Mouse (Mus musculus) stomach, embryonic 15.5 days (tissue): Measurements from ENCODE around the gene Gm5129. TPM values are rescaled to one million over a fixed set of nuclear protein-coding genes. Genes with fewer than 3 reads are reported as not detected.

Source experiments
- ATAC-seq: fragments of 200-750 bp; cut with Nextera tagmentation; 2 replicates; pipeline ENCODE4 v1.8.0; 2017; ENCODE audit warnings: low read depth, moderate number of reproducible peaks, moderate TSS enrichment; ENCODE audit not compliant: insufficient read depth, low FRiP score
- H3K27ac ChIP-seq: fragments of 300-500 bp; sonication (generic); 2 replicates; pipeline ENCODE4 v1.5.1; 2015; ENCODE audit warnings: mild to moderate bottlenecking, inconsistent platforms
- H3K27me3 ChIP-seq: fragments of 300-500 bp; sonication (generic); replicated peaks from 2 replicates; pipeline ENCODE4 v1.6.1; 2015; ENCODE audit warnings: inconsistent platforms
- H3K36me3 ChIP-seq: fragments of 300-500 bp; sonication (generic); 2 replicates; pipeline ENCODE4 v1.6.1; 2015; ENCODE audit warnings: inconsistent platforms
- H3K4me1 ChIP-seq: fragments of 300-500 bp; sonication (generic); 2 replicates; pipeline ENCODE4 v1.6.1; 2015; ENCODE audit warnings: inconsistent platforms
- H3K4me2 ChIP-seq: fragments of 300-500 bp; sonication (generic); 2 replicates; pipeline ENCODE4 v1.6.1; 2015; ENCODE audit warnings: mild to moderate bottlenecking, inconsistent platforms
- H3K4me3 ChIP-seq: fragments of 300-500 bp; sonication (generic); replicated peaks from 2 replicates; pipeline ENCODE4 v1.5.1; 2015; ENCODE audit warnings: inconsistent platforms
- H3K9ac ChIP-seq: fragments of 300-500 bp; sonication (generic); 2 replicates; pipeline ENCODE4 v1.6.1; 2015; ENCODE audit warnings: inconsistent platforms
- H3K9me3 ChIP-seq: fragments of 300-500 bp; sonication (generic); 2 replicates; pipeline ENCODE4 v1.6.1; 2016; ENCODE audit warnings: inconsistent platforms
- WGBS: fragments of 180-500 bp; shearing (Covaris S2); methylation state at CpG from one replicate; pipeline ENCODE4 v1.1.7; 2015; 5-methylcytosine and 5-hydroxymethylcytosine counted together
- polyA plus RNA-seq: library from polyadenylated mRNA; unstranded; fragments of >200 nt; fragmentation: Nextera tagmentation; extraction: Ambion mirVana; gene quantifications from 2 replicates; pipeline ENCODE4 v1.2.1, GENCODE M21; 2015

Gm5129 gene
- polyA plus RNA-seq, 1 experiment from 2014 or later: not detected

GRCm38 (mm10) chr5:29712906-29713305, 22.8 kb downstream of the Gm5129 start:
- Histone ChIP-seq H3K36me3 (no peaks in the 10 kb centered on the region), H3K27ac (no peak overlapping the region), H3K9me3 (no peaks in the 10 kb centered on the region), H3K4me3 (no peak overlapping the region), H3K4me1 (no peaks in the 10 kb centered on the region), H3K27me3 (no peaks in the 10 kb centered on the region), H3K9ac (no peak overlapping the region), H3K4me2 (no peak overlapping the region)
- WGBS: 56% methylated on average over 1 of the region's 1 CpGs
- ATAC-seq: no peak

GRCm38 (mm10) chr5:29711631-29712030, 24.1 kb downstream of the Gm5129 start:
- no peak overlapping the region for H3K9ac ChIP-seq
- no peak overlapping the region for H3K27ac ChIP-seq
- ATAC-seq: no peak
- no peaks in the 10 kb centered on the region for H3K27me3 ChIP-seq
- H3K9me3 ChIP-seq: no peaks in the 10 kb centered on the region
- no peaks in the 10 kb centered on the region for H3K4me1 ChIP-seq
- H3K36me3 ChIP-seq: no peaks in the 10 kb centered on the region
- no peak overlapping the region for H3K4me2 ChIP-seq
- H3K4me3 ChIP-seq: no peak overlapping the region

DNA sequence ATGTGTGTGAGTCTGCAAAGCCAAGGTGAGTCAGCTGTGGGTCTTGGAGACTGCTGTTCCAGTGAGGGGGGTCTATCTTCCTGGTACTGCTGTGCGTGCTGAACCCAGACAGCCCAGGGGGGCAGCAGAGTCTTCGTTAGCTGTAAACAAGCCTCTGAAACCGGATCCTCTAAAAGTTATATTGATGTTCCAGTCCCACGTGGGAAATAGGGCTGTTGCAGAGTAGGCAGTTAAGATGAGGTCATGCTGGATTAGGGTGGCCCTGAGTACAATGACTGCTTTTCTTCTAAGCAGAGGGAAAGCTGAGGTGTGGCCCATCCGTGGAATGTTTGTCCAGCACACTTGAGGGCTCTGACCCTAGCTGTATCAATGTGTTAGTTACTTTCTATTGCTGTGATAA, 27.5 kb downstream of the Gm5129 start:
- no peak overlapping the region for H3K9ac ChIP-seq
- no peaks in the 10 kb centered on the region for H3K27me3 ChIP-seq
- no peaks in the 10 kb centered on the region for H3K36me3 ChIP-seq
- H3K9me3 ChIP-seq: no peaks in the 10 kb centered on the region
- H3K4me1 ChIP-seq: no peaks in the 10 kb centered on the region
- 12% methylated on average over 5 of the region's 5 CpGs for WGBS
- H3K27ac ChIP-seq: peak overlapping the region; percentile 72
- H3K4me2 ChIP-seq: no peak overlapping the region
- peak; percentile 93 for ATAC-seq
- no peak overlapping the region for H3K4me3 ChIP-seq

GRCm38 (mm10) chr5:29707241-29707640, 28.5 kb downstream of the Gm5129 start:
- no peak overlapping the region for H3K27ac ChIP-seq

DNA sequence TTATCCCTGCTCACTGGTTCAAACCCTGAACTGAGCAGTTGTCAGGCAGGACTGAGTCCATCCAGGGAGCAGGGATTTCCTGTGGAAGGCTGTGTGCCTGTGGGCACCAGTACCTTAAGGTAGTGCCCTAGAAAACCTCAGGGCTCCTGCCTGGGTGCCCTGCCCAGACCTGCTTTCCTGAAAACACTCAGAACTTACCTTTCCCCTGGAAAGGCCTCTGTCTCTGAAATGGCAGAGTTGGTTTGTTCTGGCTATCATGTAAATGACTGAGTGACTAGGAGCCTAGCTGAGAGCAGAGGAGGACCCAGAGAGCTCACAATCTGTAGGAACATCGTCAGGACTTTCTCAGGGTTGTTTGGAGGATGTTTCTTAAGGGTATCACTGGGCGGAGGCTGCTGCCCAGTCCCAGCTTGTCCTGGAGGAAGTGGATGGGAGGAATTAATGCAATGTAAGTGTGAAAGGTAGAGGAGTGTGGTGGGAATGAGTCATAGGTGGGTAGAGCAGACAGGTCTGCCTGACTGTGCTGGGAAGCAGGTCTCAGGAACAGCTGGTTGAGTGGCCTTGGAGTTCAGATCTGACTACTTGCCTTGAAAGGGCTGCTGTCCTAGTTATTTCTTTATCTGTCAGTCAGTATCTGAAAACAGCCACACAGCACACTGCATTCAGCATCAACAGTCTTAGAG, 36.1 kb downstream of the Gm5129 start:
- peak; percentile 48; the same call in 1 of the 2 replicates for ATAC-seq
- no peaks in the 10 kb centered on the region for H3K4me1 ChIP-seq
- H3K9me3 ChIP-seq: no peaks in the 10 kb centered on the region
- no peak overlapping the region for H3K4me3 ChIP-seq
- no peaks in the 10 kb centered on the region for H3K36me3 ChIP-seq
- no peak overlapping the region for H3K9ac ChIP-seq
- H3K27me3 ChIP-seq: no peaks in the 10 kb centered on the region
- peak overlapping the region; percentile 55; the same call in 1 of the 2 replicates for H3K27ac ChIP-seq
- no peak overlapping the region for H3K4me2 ChIP-seq
- 72% methylated on average over 2 of the region's 2 CpGs for WGBS

More at GRCm38 (mm10) chr5:29707241-29707640, 28.5 kb downstream of the Gm5129 start:
- no peak overlapping the region for H3K4me3 ChIP-seq
- no peak overlapping the region for H3K4me2 ChIP-seq
- no peaks in the 10 kb centered on the region for H3K27me3 ChIP-seq
- no peaks in the 10 kb centered on the region for H3K4me1 ChIP-seq
- H3K9ac ChIP-seq: no peak overlapping the region
- no peaks in the 10 kb centered on the region for H3K36me3 ChIP-seq
- no peaks in the 10 kb centered on the region for H3K9me3 ChIP-seq
- no peak for ATAC-seq
- WGBS: 73% methylated on average over 4 of the region's 4 CpGs

GRCm38 (mm10) chr5:29698493-29698892, 37.2 kb downstream of the Gm5129 start:
- H3K4me3 ChIP-seq: no peak overlapping the region
- H3K9me3 ChIP-seq: no peaks in the 10 kb centered on the region
- H3K27me3 ChIP-seq: no peaks in the 10 kb centered on the region
- no peak overlapping the region for H3K9ac ChIP-seq
- WGBS: 73% methylated on average over 4 of the region's 4 CpGs
- no peak overlapping the region for H3K4me2 ChIP-seq
- H3K4me1 ChIP-seq: no peaks in the 10 kb centered on the region
- peak; percentile 49; the same call in 1 of the 2 replicates for ATAC-seq
- H3K27ac ChIP-seq: no peak overlapping the region
- no peaks in the 10 kb centered on the region for H3K36me3 ChIP-seq

DNA sequence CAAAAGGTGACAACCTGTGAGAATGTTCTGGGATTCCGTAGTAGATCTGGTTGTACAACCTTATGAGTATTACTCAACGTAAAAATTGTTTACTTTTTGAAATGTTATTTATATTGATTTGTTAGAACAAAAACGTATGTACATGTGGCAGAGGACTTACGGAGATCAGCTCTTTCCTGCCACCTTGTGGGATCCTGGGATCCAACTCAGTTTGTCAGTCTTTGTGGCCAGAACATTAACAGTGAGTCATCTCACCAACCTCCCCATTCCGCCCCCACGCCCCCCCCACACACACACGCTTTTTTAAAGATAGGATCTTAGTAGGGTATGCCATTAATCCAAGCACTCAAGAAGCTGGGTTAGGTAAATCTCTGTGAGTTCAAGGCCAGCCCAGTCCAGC, 47.4 kb downstream of the Gm5129 start:
- 51% methylated on average over 7 of the region's 7 CpGs for WGBS

GRCm38 (mm10) chr5:29687671-29688070, 48.1 kb downstream of the Gm5129 start:
- no peak overlapping the region for H3K4me3 ChIP-seq
- no peak overlapping the region for H3K4me2 ChIP-seq
- 0 out of 2 replicates have a peak, but pooled peaks cover under 1% of the 10 kb centered on the region for H3K36me3 ChIP-seq
- no peaks in the 10 kb centered on the region for H3K9me3 ChIP-seq
- H3K9ac ChIP-seq: no peak overlapping the region
- no peaks in the 10 kb centered on the region for H3K4me1 ChIP-seq
- ATAC-seq: peak; percentile 71
- peak overlapping the region; percentile 44 for H3K27ac ChIP-seq
- WGBS: 45% methylated on average over 3 of the region's 3 CpGs
- no peaks in the 10 kb centered on the region for H3K27me3 ChIP-seq

More for the DNA sequence above, 47.4 kb downstream of the Gm5129 start:
- Histone ChIP-seq H3K27ac (no peak overlapping the region), H3K27me3 (no peaks in the 10 kb centered on the region), H3K4me3 (no peak overlapping the region), H3K4me1 (no peaks in the 10 kb centered on the region), H3K9me3 (no peaks in the 10 kb centered on the region), H3K4me2 (no peak overlapping the region), H3K36me3 (no peaks in the 10 kb centered on the region), H3K9ac (no peak overlapping the region)
- no peak for ATAC-seq

Other genes with a start within 250 kb of the Gm5129 start
- 27.8 and 29.7 TPM in 2 replicates for gene Ube3c, start 166.7 kb downstream of the Gm5129 start, polyA plus RNA-seq
- gene Dnajb6, start 248 bp downstream of the Gm5129 start, polyA plus RNA-seq: 130 and 141 TPM in 2 replicates